Mouse (Mus musculus): Measurements from ENCODE around the gene Slc38a9. TPM values are rescaled to one million over a fixed set of nuclear protein-coding genes. Genes with fewer than 3 reads are reported as not detected.
"Not testable (repeated sequence)": the region's sequence is repeated elsewhere in the genome, so short reads cannot be mapped to it uniquely, and the experiment has no call there.

Slc38a9 gene
- polyA plus RNA-seq, 1 experiment: 1.1 TPM

- no peak for TF ChIP-seq GATA1 (IDR thresholded peaks at IDR 0.05; ENCODE audit: borderline replicate concordance, low read length)
Measured at GRCm38 (mm10) chr13:112721946-112722729, 61.6 kb downstream of the Slc38a9 start.

GRCm38 (mm10) chr13:112724260-112724659 lies 63.7 kb downstream of the Slc38a9 start:
- not testable (repeated sequence) for H3K4me1 ChIP-seq; H3K9me3 ChIP-seq; H3K27me3 ChIP-seq (replicated peaks); H3K4me3 ChIP-seq (replicated peaks)
- peaks cover 49% of the 10 kb centered on the region for H3K36me3 ChIP-seq (replicated peaks; ENCODE audit: low read length)

More at GRCm38 (mm10) chr13:112721946-112722729, 61.6 kb downstream of the Slc38a9 start:
- peaks cover 40% of the 10 kb centered on the region for H3K36me3 ChIP-seq (replicated peaks; ENCODE audit: low read length)
- no peaks in the 10 kb centered on the region for H3K27me3 ChIP-seq (replicated peaks)
- no peaks in the 10 kb centered on the region for H3K9me3 ChIP-seq
- no peak overlapping the region for H3K4me3 ChIP-seq (replicated peaks)
- H3K4me1 ChIP-seq: peaks cover 4% of the 10 kb centered on the region; the same call in 1 of the 2 replicates

GRCm38 (mm10) chr13:112726002-112726401 lies 65.5 kb downstream of the Slc38a9 start:
- Histone ChIP-seq H3K4me1 (peaks cover 4% of the 10 kb centered on the region; the same call in 1 of the 2 replicates), H3K9me3 (peaks cover 6% of the 10 kb centered on the region), H3K27me3 (replicated peaks) (no peaks in the 10 kb centered on the region), H3K4me3 (replicated peaks) (no peak overlapping the region), H3K36me3 (replicated peaks; ENCODE audit: low read length) (peaks cover 40% of the 10 kb centered on the region)
- no peak for TF ChIP-seq FLI1 (IDR thresholded peaks at IDR 0.05; ENCODE audit: low read length)
- TF ChIP-seq GATA1 (IDR thresholded peaks at IDR 0.05; ENCODE audit: borderline replicate concordance, low read length): no peak

- Histone ChIP-seq H3K27me3 (replicated peaks) (no peaks in the 10 kb centered on the region), H3K36me3 (replicated peaks; ENCODE audit: low read length) (peaks cover 32% of the 10 kb centered on the region), H3K4me3 (replicated peaks) (no peak overlapping the region), H3K9me3 (peaks cover 6% of the 10 kb centered on the region), H3K4me1 (no peaks in the 10 kb centered on the region)
- TF ChIP-seq GATA1 (IDR thresholded peaks at IDR 0.05; ENCODE audit: borderline replicate concordance, low read length) (no peak), FLI1 (IDR thresholded peaks at IDR 0.05; ENCODE audit: low read length) (no peak)
Measured at GRCm38 (mm10) chr13:112733311-112733710, 72.8 kb downstream of the Slc38a9 start.

GRCm38 (mm10) chr13:112734906-112735713 lies 74.6 kb downstream of the Slc38a9 start:
- no peak overlapping the region for H3K4me3 ChIP-seq (replicated peaks)
- peaks cover 27% of the 10 kb centered on the region for H3K36me3 ChIP-seq (replicated peaks; ENCODE audit: low read length)
- H3K27me3 ChIP-seq (replicated peaks): no peaks in the 10 kb centered on the region
- H3K9me3 ChIP-seq: no peaks in the 10 kb centered on the region
- no peak for TF ChIP-seq FLI1 (IDR thresholded peaks at IDR 0.05; ENCODE audit: low read length)
- TF ChIP-seq GATA1 (IDR thresholded peaks at IDR 0.05; ENCODE audit: borderline replicate concordance, low read length): no peak
- H3K4me1 ChIP-seq: no peaks in the 10 kb centered on the region

- TF ChIP-seq FLI1 (IDR thresholded peaks at IDR 0.05; ENCODE audit: low read length) (no peak), GATA1 (IDR thresholded peaks at IDR 0.05; ENCODE audit: borderline replicate concordance, low read length) (no peak)
- no peaks in the 10 kb centered on the region for H3K27me3 ChIP-seq (replicated peaks)
- H3K4me3 ChIP-seq (replicated peaks): no peak overlapping the region
- peaks cover 19% of the 10 kb centered on the region for H3K36me3 ChIP-seq (replicated peaks; ENCODE audit: low read length)
- H3K4me1 ChIP-seq: no peaks in the 10 kb centered on the region
- H3K9me3 ChIP-seq: no peaks in the 10 kb centered on the region
Measured at GRCm38 (mm10) chr13:112736407-112736806, 75.9 kb downstream of the Slc38a9 start.

GRCm38 (mm10) chr13:112737110-112737509 lies 76.6 kb downstream of the Slc38a9 start:
- TF ChIP-seq GATA1 (IDR thresholded peaks at IDR 0.05; ENCODE audit: borderline replicate concordance, low read length) (no peak), FLI1 (IDR thresholded peaks at IDR 0.05; ENCODE audit: low read length) (no peak)
- Histone ChIP-seq H3K4me1 (no peaks in the 10 kb centered on the region), H3K9me3 (no peaks in the 10 kb centered on the region), H3K4me3 (replicated peaks) (no peak overlapping the region), H3K36me3 (replicated peaks; ENCODE audit: low read length) (peaks cover 12% of the 10 kb centered on the region), H3K27me3 (replicated peaks) (no peaks in the 10 kb centered on the region)

- H3K4me3 ChIP-seq (replicated peaks): no peak overlapping the region
- H3K36me3 ChIP-seq (replicated peaks; ENCODE audit: low read length): peaks cover 6% of the 10 kb centered on the region
- no peaks in the 10 kb centered on the region for H3K9me3 ChIP-seq
- no peaks in the 10 kb centered on the region for H3K4me1 ChIP-seq
- no peak for TF ChIP-seq FLI1 (IDR thresholded peaks at IDR 0.05; ENCODE audit: low read length)
- no peak for TF ChIP-seq GATA1 (IDR thresholded peaks at IDR 0.05; ENCODE audit: borderline replicate concordance, low read length)
- no peaks in the 10 kb centered on the region for H3K27me3 ChIP-seq (replicated peaks)
Measured at GRCm38 (mm10) chr13:112738005-112738404, 77.5 kb downstream of the Slc38a9 start.

GRCm38 (mm10) chr13:112740073-112740472 lies 79.5 kb downstream of the Slc38a9 start:
- Histone ChIP-seq H3K9me3 (no peaks in the 10 kb centered on the region), H3K27me3 (replicated peaks) (no peaks in the 10 kb centered on the region), H3K4me1 (no peaks in the 10 kb centered on the region), H3K36me3 (replicated peaks; ENCODE audit: low read length) (no peaks in the 10 kb centered on the region), H3K4me3 (replicated peaks) (no peak overlapping the region)
- TF ChIP-seq GATA1 (IDR thresholded peaks at IDR 0.05; ENCODE audit: borderline replicate concordance, low read length) (no peak), FLI1 (IDR thresholded peaks at IDR 0.05; ENCODE audit: low read length) (no peak)

Measured in megakaryocyte, embryonic 14.5 days (primary cell).